ENCODE assay signal across 10 mouse cellular contexts in genomic region chr13:40994487-40995263, GRCm38 (mm10). TPM values are rescaled to one million over a fixed set of nuclear protein-coding genes. Genes with fewer than 3 reads are reported as not detected.
DNase-seq lines count a peak whose midpoint lies in the region; ATAC-seq and TF ChIP-seq lines count a peak whose summit lies in the region.
"Had no signal": no experiment of that assay in that cellular context is flagged by ENCODE, and none has a peak within 500 bp of the region (broad histone marks: within the 10 kb centered on the region; RNA-seq: fewer than 3 reads in every experiment).

No protein-coding gene starts in this region.

- peak; percentile 37 to 71 for DNase-seq in adrenal gland, adult (ENCODE audit: inconsistent age in 2 of 2, low spot score in 1 of 2)
- DNase-seq in adrenal gland, adult 2 months, result no peak
- no peak for DNase-seq in kidney, adult 8-10 months
- peak; percentile 84 for DNase-seq in brain, embryonic 14.5 days (ENCODE audit: low read depth)
- DNase-seq in ovary, postnatal 10 days (ENCODE audit: low spot score), result no peak
- DNase-seq in thymus, postnatal 10 days (ENCODE audit: low spot score in 2 of 2), result no peak
- DNase-seq: cerebellum, adult 18-20 months; kidney, adult 18-20 months had no signal

- peak overlapping the region; percentile 3; the same call in 1 of the 2 replicates for H3K9ac ChIP-seq in kidney, embryonic 16.5 days (replicated peaks; ENCODE audit: low read length)
- no peak overlapping the region for H3K9ac ChIP-seq in intestine, embryonic 16.5 days (ENCODE audit: low read depth, low read length)

- TF ChIP-seq POLR2A in brain, embryonic 14.5 days (IDR thresholded peaks at IDR 0.05; ENCODE audit: borderline replicate concordance, extremely low read depth, insufficient read depth, insufficient read length, poor library complexity, severe bottlenecking), result no peak

- no peaks in the 10 kb centered on the region for H3K36me3 ChIP-seq in kidney, embryonic 16.5 days (ENCODE audit: insufficient read depth, low read length)
- no peaks in the 10 kb centered on the region for H3K36me3 ChIP-seq in intestine, embryonic 16.5 days (ENCODE audit: control insufficient read depth, insufficient read depth, low read length)

- H3K27ac ChIP-seq in kidney, embryonic 16.5 days (ENCODE audit: low read length), result peak overlapping the region; percentile 76
- peak overlapping the region; percentile 28; the same call in 1 of the 2 replicates for H3K27ac ChIP-seq in intestine, embryonic 16.5 days (ENCODE audit: low read length)

- H3K4me3 ChIP-seq in kidney, embryonic 16.5 days (ENCODE audit: low read length), result 0 out of 2 replicates have a peak overlapping the region, but pooled peaks have one; percentile 4
- H3K4me3 ChIP-seq in intestine, embryonic 16.5 days (ENCODE audit: low read length), result no peak overlapping the region

- WGBS in kidney, embryonic 16.5 days, result 8% methylated on average over 8 of the region's 8 CpGs
- 6% methylated on average over 8 of the region's 8 CpGs for WGBS in intestine, embryonic 16.5 days

- peak overlapping the region; percentile 26; the same call in 1 of the 2 replicates for H3K4me2 ChIP-seq in kidney, embryonic 16.5 days (replicated peaks; ENCODE audit: low read depth, low read length)
- peak overlapping the region; percentile 15 for H3K4me2 ChIP-seq in intestine, embryonic 16.5 days (ENCODE audit: low read depth, low read length)

- peaks cover 9% of the 10 kb centered on the region; the same call in 1 of the 2 replicates for H3K4me1 ChIP-seq in kidney, embryonic 16.5 days (ENCODE audit: insufficient read depth, low read length)
- peaks cover 10% of the 10 kb centered on the region for H3K4me1 ChIP-seq in intestine, embryonic 16.5 days (ENCODE audit: control insufficient read depth, insufficient read depth, low read length)

- H3K27me3 ChIP-seq in kidney, embryonic 16.5 days (ENCODE audit: insufficient read depth, low read length), result no peaks in the 10 kb centered on the region
- H3K27me3 ChIP-seq in intestine, embryonic 16.5 days (replicated peaks; ENCODE audit: control insufficient read depth, insufficient read depth, low read length), result no peaks in the 10 kb centered on the region

- ATAC-seq in kidney, embryonic 16.5 days (ENCODE audit: low FRiP score, low TSS enrichment), result peak; percentile 77
- peak; percentile 50; the same call in 1 of the 2 replicates for ATAC-seq in intestine, embryonic 16.5 days

- no peaks in the 10 kb centered on the region for H3K9me3 ChIP-seq in kidney, embryonic 16.5 days (ENCODE audit: low read length)
- H3K9me3 ChIP-seq in intestine, embryonic 16.5 days (ENCODE audit: control insufficient read depth, low read length), result no peaks in the 10 kb centered on the region

- no peak for TF ChIP-seq CTCF in brain, embryonic 14.5 days (IDR thresholded peaks at IDR 0.05; ENCODE audit: borderline replicate concordance, extremely low read depth, insufficient read depth, insufficient read length)

RNA-seq across cellular contexts. Expression of gene Pak1ip1, which starts 6.1 kb away (rescaled TPM):
- total RNA-seq in adrenal gland, adult 2 months (2021), result 10 to 100 TPM; 50.1 to 61.7 TPM
- 78.6 and 87.0 TPM in 2 replicates for polyA plus RNA-seq in adrenal gland, adult 2 months (2012; rRNA removed)
- 68.5 and 69.2 TPM in 2 replicates for polyA plus RNA-seq in kidney, embryonic 16.5 days (2015; fragmentation: Nextera tagmentation; extraction: Ambion mirVana)
- polyA plus RNA-seq in brain, embryonic 14.5 days (2012; rRNA removed), result 49.9 and 65.4 TPM in 2 replicates
- 82.6 and 87.7 TPM in 2 replicates for polyA plus RNA-seq in intestine, embryonic 16.5 days (2015; fragmentation: Nextera tagmentation; extraction: Ambion mirVana)

RNA-seq across cellular contexts. Expression of gene Tmem14c, which starts 21.4 kb away (rescaled TPM):
- total RNA-seq in adrenal gland, adult 2 months (2021), result 100 to 1,000 TPM; 126 to 176 TPM
- 77.8 and 84.7 TPM in 2 replicates for polyA plus RNA-seq in adrenal gland, adult 2 months (2012; rRNA removed)
- polyA plus RNA-seq in kidney, embryonic 16.5 days (2015; fragmentation: Nextera tagmentation; extraction: Ambion mirVana), result 216 and 224 TPM in 2 replicates
- 69.9 and 84.6 TPM in 2 replicates for polyA plus RNA-seq in brain, embryonic 14.5 days (2012; rRNA removed)
- polyA plus RNA-seq in intestine, embryonic 16.5 days (2015; fragmentation: Nextera tagmentation; extraction: Ambion mirVana), result 347 and 351 TPM in 2 replicates

Comparison
In these comparisons a context has a peak if more than half of its experiments do, and no peak if none do; other contexts are left out.
1. DNase-seq: peak in adrenal gland, adult (2 of 2) and brain, embryonic 14.5 days (single experiment); none in adrenal gland, adult 2 months (single experiment), kidney, adult 8-10 months (0 of 2), ovary, postnatal 10 days (single experiment) and thymus, postnatal 10 days (0 of 2).